Mouse (Mus musculus): ENCODE measurements around the gene Gm20388. TPM values are rescaled to one million over a fixed set of nuclear protein-coding genes. Genes with fewer than 3 reads are reported as not detected.
A peak's percentile ranks its signal among the peaks of the same experiment; 100 is the strongest.

Gene Gm20388
- total RNA-seq, 2 experiments from 2014 or later: 8.8 TPM

GRCm38 (mm10) chr8:122648192-122648970 lies 2737.7 kb downstream of the Gm20388 start:
- DNase-seq (ENCODE audit: extremely low spot score in 1 of 2, low spot score in 1 of 2): no peak

- no peak for DNase-seq (ENCODE audit: extremely low spot score in 1 of 2, low spot score in 1 of 2)
Measured at GRCm38 (mm10) chr8:122651326-122651921, 2740.8 kb downstream of the Gm20388 start.

GRCm38 (mm10) chr8:122652643-122653042 lies 2742.0 kb downstream of the Gm20388 start:
- no peak for DNase-seq (ENCODE audit: extremely low spot score in 1 of 2, low spot score in 1 of 2)

- no peak for DNase-seq (ENCODE audit: extremely low spot score in 1 of 2, low spot score in 1 of 2)
Measured at GRCm38 (mm10) chr8:122654768-122655167, 2744.1 kb downstream of the Gm20388 start.

- DNase-seq (ENCODE audit: extremely low spot score in 1 of 2, low spot score in 1 of 2): no peak
Measured at GRCm38 (mm10) chr8:122656056-122656999, 2745.7 kb downstream of the Gm20388 start.

- DNase-seq (ENCODE audit: extremely low spot score in 1 of 2, low spot score in 1 of 2): no peak
Measured at GRCm38 (mm10) chr8:122658149-122658806, 2747.6 kb downstream of the Gm20388 start.

- no peak for DNase-seq (ENCODE audit: extremely low spot score in 1 of 2, low spot score in 1 of 2)
Measured at GRCm38 (mm10) chr8:122658807-122659160, 2748.1 kb downstream of the Gm20388 start.

GRCm38 (mm10) chr8:122660022-122660421 lies 2749.4 kb downstream of the Gm20388 start:
- peak in 1 of 2 experiments; percentile 48 for DNase-seq (ENCODE audit: extremely low spot score in 1 of 2, low spot score in 1 of 2)

- peak; percentile 51 to 61 for DNase-seq (ENCODE audit: extremely low spot score in 1 of 2, low spot score in 1 of 2)
Measured at GRCm38 (mm10) chr8:122661138-122661537, 2750.5 kb downstream of the Gm20388 start.

- DNase-seq (ENCODE audit: extremely low spot score in 1 of 2, low spot score in 1 of 2): no peak
Measured at GRCm38 (mm10) chr8:122661894-122662293, 2751.3 kb downstream of the Gm20388 start.

- DNase-seq (ENCODE audit: extremely low spot score in 1 of 2, low spot score in 1 of 2): no peak
Measured at GRCm38 (mm10) chr8:122663106-122663505, 2752.5 kb downstream of the Gm20388 start.

GRCm38 (mm10) chr8:122663670-122664069 lies 2753.0 kb downstream of the Gm20388 start:
- DNase-seq (ENCODE audit: extremely low spot score in 1 of 2, low spot score in 1 of 2): no peak

GRCm38 (mm10) chr8:122665221-122665620 lies 2754.6 kb downstream of the Gm20388 start:
- no peak for DNase-seq (ENCODE audit: extremely low spot score in 1 of 2, low spot score in 1 of 2)

- DNase-seq (ENCODE audit: extremely low spot score in 1 of 2, low spot score in 1 of 2): peak in 1 of 2 experiments; percentile 35
Measured at GRCm38 (mm10) chr8:122665667-122666316, 2755.2 kb downstream of the Gm20388 start.

GRCm38 (mm10) chr8:122666338-122666764 lies 2755.7 kb downstream of the Gm20388 start:
- DNase-seq (ENCODE audit: extremely low spot score in 1 of 2, low spot score in 1 of 2): no peak

GRCm38 (mm10) chr8:122666827-122667226 lies 2756.2 kb downstream of the Gm20388 start:
- peak; percentile 20 to 47 for DNase-seq (ENCODE audit: extremely low spot score in 1 of 2, low spot score in 1 of 2)

- DNase-seq (ENCODE audit: extremely low spot score in 1 of 2, low spot score in 1 of 2): peak in 1 of 2 experiments; percentile 33
Measured at GRCm38 (mm10) chr8:122667854-122668253, 2757.2 kb downstream of the Gm20388 start.

- no peak for DNase-seq (ENCODE audit: extremely low spot score in 1 of 2, low spot score in 1 of 2)
Measured at GRCm38 (mm10) chr8:122669370-122669769, 2758.7 kb downstream of the Gm20388 start.

GRCm38 (mm10) chr8:122670001-122670400 lies 2759.4 kb downstream of the Gm20388 start:
- no peak for DNase-seq (ENCODE audit: extremely low spot score in 1 of 2, low spot score in 1 of 2)

- no peak for DNase-seq (ENCODE audit: extremely low spot score in 1 of 2, low spot score in 1 of 2)
Measured at GRCm38 (mm10) chr8:122670718-122671117, 2760.1 kb downstream of the Gm20388 start.
